Mouse (Mus musculus) lung, postnatal 0 days (tissue): ENCODE data around the gene Snx3.

Experiments
- CTCF ChIP-seq: IDR thresholded peaks from 2 replicates; pipeline ENCODE4 v1.5.1; 2016; ENCODE audit warnings: antibody characterized with exemption, mild to moderate bottlenecking
- EP300 ChIP-seq: IDR thresholded peaks from 2 replicates; pipeline ENCODE4 v1.6.1; 2016; ENCODE audit warnings: antibody characterized with exemption, mild to moderate bottlenecking, control low read depth

DNA sequence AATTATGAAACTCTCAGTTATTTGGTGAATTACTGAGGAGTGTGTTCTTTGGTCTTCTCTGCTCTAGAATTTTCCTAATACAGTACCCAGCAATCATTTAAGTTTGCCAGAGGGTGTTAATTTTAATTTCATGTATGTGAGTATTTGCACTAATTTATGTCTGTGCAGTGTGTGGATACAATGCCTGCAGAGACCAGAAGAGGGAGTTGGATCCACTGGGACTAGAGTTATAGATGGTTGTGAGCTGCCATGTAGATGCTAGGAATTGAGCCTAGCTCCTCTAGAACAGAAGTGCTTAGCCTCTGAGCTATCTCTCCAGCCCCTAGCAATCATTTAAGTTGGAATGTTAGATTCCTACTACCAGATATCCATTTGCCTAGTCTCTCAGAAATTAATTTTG, 12.3 kb downstream of the Snx3 start:
- TF ChIP-seq EP300 (no peak), CTCF (peak; percentile 36; the same call in 1 of the 2 replicates)
